Mouse (Mus musculus) ovary, postnatal 10 days (tissue): Measurements from ENCODE around the gene Rsph14.

Source experiments
- DNase-seq: peaks from one replicate; pipeline ENCODE4 v3.0.0; 2022; ENCODE audit warnings: low spot score

Rsph14 gene

GRCm38 (mm10) chr10:74932487-74932886, 99.9 kb downstream of the Rsph14 start:
- no peak for DNase-seq

GRCm38 (mm10) chr10:74931631-74932030, 100.8 kb downstream of the Rsph14 start:
- DNase-seq = no peak

GRCm38 (mm10) chr10:74930541-74930940, 101.8 kb downstream of the Rsph14 start:
- no peak for DNase-seq

- no peak for DNase-seq
These were observed 102.8 kb downstream of the Rsph14 start for GRCm38 (mm10) chr10:74929578-74929977.

- no peak for DNase-seq
These were observed 104.1 kb downstream of the Rsph14 start for GRCm38 (mm10) chr10:74928276-74928675.

GRCm38 (mm10) chr10:74925324-74925723, 107.1 kb downstream of the Rsph14 start:
- no peak for DNase-seq

GRCm38 (mm10) chr10:74924274-74924673, 108.1 kb downstream of the Rsph14 start:
- DNase-seq = no peak

- no peak for DNase-seq
These were observed 109.6 kb downstream of the Rsph14 start for GRCm38 (mm10) chr10:74922763-74923162.

- DNase-seq = no peak
These were observed 110.8 kb downstream of the Rsph14 start for GRCm38 (mm10) chr10:74921614-74922013.

- no peak for DNase-seq
These were observed 111.4 kb downstream of the Rsph14 start for GRCm38 (mm10) chr10:74920853-74921567.

GRCm38 (mm10) chr10:74919277-74919676, 113.1 kb downstream of the Rsph14 start:
- no peak for DNase-seq

- no peak for DNase-seq
These were observed 124.0 kb downstream of the Rsph14 start for GRCm38 (mm10) chr10:74908431-74908830.
